Mouse (Mus musculus) spleen, adult 10 weeks (tissue): Measurements from ENCODE around the gene Med20. TPM values are rescaled to one million over a fixed set of nuclear protein-coding genes. Genes with fewer than 3 reads are reported as not detected.

ENCODE experiments used
- polyA plus RNA-seq: library from polyadenylated mRNA; stranded (reverse); fragments of 350-450 nt; fragmentation: Illumina TruSeq; extraction: RNeasy Lipid Tissue Mini Kit (QIAGEN cat#74804); gene quantifications from one replicate; pipeline ENCODE4 v1.2.3, GENCODE M21; 2015; ENCODE audit warnings: low replicate concordance; ENCODE audit not compliant: insufficient read depth

The Med20 gene
- 45.4 TPM for polyA plus RNA-seq

DNA sequence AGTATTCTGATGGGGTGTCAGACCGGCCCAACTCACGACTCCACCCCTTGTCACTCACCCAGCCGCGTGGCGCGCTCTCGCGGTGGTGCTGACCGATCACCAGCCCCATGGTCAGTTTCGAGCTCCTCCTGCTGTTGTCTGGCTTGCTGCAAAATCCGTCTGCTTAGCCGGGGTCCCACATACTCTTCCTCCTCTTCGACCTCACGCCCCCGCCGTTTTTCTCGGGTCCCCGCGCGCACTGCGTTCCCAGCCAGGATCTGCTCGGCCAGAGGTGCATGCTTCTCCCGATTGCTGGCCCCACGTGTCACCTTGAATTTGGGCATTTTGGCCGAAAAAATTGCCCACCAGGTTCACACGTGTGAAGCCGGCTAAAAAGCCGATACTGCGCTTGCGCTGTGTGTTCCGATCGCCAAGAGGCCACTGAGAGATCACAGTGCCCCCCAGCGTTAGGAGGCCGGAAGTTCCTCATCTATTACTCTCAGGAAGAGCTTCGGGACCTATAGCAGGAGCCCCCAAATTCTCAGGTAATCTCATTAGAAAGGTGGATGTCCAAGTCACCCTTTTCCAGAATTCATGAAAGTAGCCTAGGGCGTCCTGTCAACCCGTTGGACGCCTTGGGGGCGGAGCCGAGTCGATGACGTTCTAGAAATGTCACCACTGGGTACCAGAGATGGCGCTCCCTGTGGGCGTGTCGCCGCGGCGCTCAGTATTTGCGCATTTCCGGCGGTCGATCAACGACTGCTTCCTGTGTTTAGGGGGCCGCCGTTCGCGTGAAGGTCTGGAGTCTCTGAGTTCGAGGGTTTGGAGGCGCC, at the start of gene Med20, which contains the start of the genes Bysl and Gm20517:
TSS of gene Med20 (plus strand) at position 734 of the 812 bp plus-strand sequence.
TSS of gene Bysl (minus strand) at position 644 of the 812 bp plus-strand sequence.
TSS of gene Gm20517 (plus strand) at position 741 of the 812 bp plus-strand sequence.

GRCm38 (mm10) chr17:47630678-47631065, 19.3 kb downstream of the Med20 start, which contains the start of gene Usp49:
Gene Usp49, plus strand, starts transcription at chr17:47630690.

Other genes starting within 250 kb of the Med20 start
- 36.4 TPM for gene Mrps10, start 242.7 kb upstream of the Med20 start, polyA plus RNA-seq
- 2.6 TPM for gene Guca1b, start 226.2 kb upstream of the Med20 start, polyA plus RNA-seq
- 0.40 TPM for gene Guca1a, start 211.0 kb upstream of the Med20 start, polyA plus RNA-seq
- 0.06 TPM for gene AI661453, start 175.0 kb upstream of the Med20 start, polyA plus RNA-seq
- gene 1700001C19Rik, start 174.2 kb upstream of the Med20 start, polyA plus RNA-seq: not detected
- gene Taf8, start 109.3 kb upstream of the Med20 start, polyA plus RNA-seq: 36.4 TPM
- 122 TPM for gene Ccnd3, start 106.5 kb upstream of the Med20 start, polyA plus RNA-seq
- 7.4 TPM for gene Bysl, start 90 bp upstream of the Med20 start, polyA plus RNA-seq
- gene Gm20517, start within 50 bp of the Med20 start, polyA plus RNA-seq: 0.79 TPM
- gene Usp49, start 19.1 kb downstream of the Med20 start, polyA plus RNA-seq: 6.0 TPM
- 90.5 TPM for gene Tomm6, start 76.8 kb downstream of the Med20 start, polyA plus RNA-seq
- 1.0 TPM for gene Frs3, start 77.4 kb downstream of the Med20 start, polyA plus RNA-seq
- gene Gm21981, start 82.9 kb downstream of the Med20 start, polyA plus RNA-seq: 0.12 TPM
- not detected for gene Prickle4, start 83.2 kb downstream of the Med20 start, polyA plus RNA-seq
- gene Pgc, start 115.3 kb downstream of the Med20 start, polyA plus RNA-seq: not detected
- gene Tfeb, start 125.4 kb downstream of the Med20 start, polyA plus RNA-seq: 15.4 TPM
- not detected for gene Mdfi, start 223.1 kb downstream of the Med20 start, polyA plus RNA-seq